Mouse (Mus musculus) kidney, embryonic 15.5 days (tissue): ENCODE measurements around the gene Polr3a. TPM values are rescaled to one million over a fixed set of nuclear protein-coding genes. Genes with fewer than 3 reads are reported as not detected.
A peak's percentile ranks its signal among the peaks of the same experiment; 100 is the strongest.

Experiments
- ATAC-seq: fragments of 200-750 bp; cut with Nextera tagmentation; replicated peaks from 2 replicates; pipeline ENCODE4 v1.8.0; 2017; ENCODE audit warnings: moderate TSS enrichment; ENCODE audit not compliant: low FRiP score
- H3K27ac ChIP-seq: fragments of 300-500 bp; sonication (generic); 2 replicates; pipeline ENCODE4 v1.5.1; 2015; ENCODE audit warnings: mild to moderate bottlenecking, inconsistent platforms
- H3K27me3 ChIP-seq: fragments of 300-500 bp; sonication (generic); 2 replicates; pipeline ENCODE4 v1.6.1; 2015; ENCODE audit warnings: inconsistent platforms
- H3K36me3 ChIP-seq: fragments of 300-500 bp; sonication (generic); 2 replicates; pipeline ENCODE4 v1.6.1; 2015; ENCODE audit warnings: inconsistent platforms
- H3K4me1 ChIP-seq: fragments of 300-500 bp; sonication (generic); 2 replicates; pipeline ENCODE4 v1.6.1; 2015; ENCODE audit warnings: inconsistent platforms
- H3K4me2 ChIP-seq: fragments of 300-500 bp; sonication (generic); 2 replicates; pipeline ENCODE4 v1.6.1; 2015; ENCODE audit warnings: moderate library complexity, mild to moderate bottlenecking, inconsistent platforms
- H3K4me3 ChIP-seq: fragments of 300-500 bp; sonication (generic); replicated peaks from 2 replicates; pipeline ENCODE4 v1.5.1; 2015; ENCODE audit warnings: mild to moderate bottlenecking, inconsistent platforms
- H3K9ac ChIP-seq: fragments of 300-500 bp; sonication (generic); 2 replicates; pipeline ENCODE4 v1.6.1; 2015; ENCODE audit warnings: mild to moderate bottlenecking, inconsistent platforms
- H3K9me3 ChIP-seq: fragments of 300-500 bp; sonication (generic); replicated peaks from 2 replicates; pipeline ENCODE4 v1.6.1; 2016; ENCODE audit warnings: inconsistent platforms
- WGBS: fragments of 180-500 bp; shearing (Covaris S2); methylation state at CpG from one replicate; pipeline ENCODE4 v1.1.7; 2015; ENCODE audit warnings: mixed read lengths; 5-methylcytosine and 5-hydroxymethylcytosine counted together
- polyA plus RNA-seq: library from polyadenylated mRNA; unstranded; fragments of >200 nt; fragmentation: Nextera tagmentation; extraction: Ambion mirVana; gene quantifications from 2 replicates; pipeline ENCODE4 v1.2.1, GENCODE M21; 2015

Polr3a gene
- polyA plus RNA-seq, 1 experiment from 2014 or later = 20.4 TPM

DNA sequence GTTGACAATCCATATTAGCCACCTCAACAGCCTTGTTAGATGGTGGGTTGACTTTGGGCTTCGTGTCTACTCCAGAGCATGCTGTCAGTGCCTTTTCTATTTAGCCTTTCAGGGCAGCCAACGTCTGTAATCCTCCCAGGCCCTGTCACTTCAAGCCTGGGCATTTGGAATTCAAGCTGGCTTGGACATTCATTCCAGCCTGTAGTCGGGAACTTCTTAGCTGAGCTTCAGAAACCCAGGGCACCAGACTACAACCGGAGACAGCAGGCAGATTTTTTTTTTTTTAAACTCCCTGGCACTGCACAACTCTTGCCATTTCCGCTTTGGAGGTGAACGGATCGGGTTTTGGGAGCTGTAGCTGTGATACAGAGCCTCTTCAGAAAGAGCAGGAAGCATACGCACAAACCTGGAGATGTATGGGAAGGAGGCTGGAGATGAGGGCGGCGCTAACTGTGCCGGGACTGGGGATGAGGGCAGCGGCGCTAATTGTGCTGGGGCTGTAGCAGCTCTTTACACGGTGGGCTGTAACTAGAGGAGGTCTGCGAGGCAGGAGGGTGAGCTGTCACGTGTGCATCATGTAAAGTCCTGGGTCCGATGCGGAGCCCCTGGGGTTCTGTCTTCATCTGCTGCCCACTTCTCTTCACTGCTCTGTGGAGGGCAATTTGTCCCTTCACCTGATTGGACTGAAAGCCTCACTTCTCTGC is 21.4 kb upstream of the Polr3a start:
- H3K4me1 ChIP-seq = peaks cover 24% of the 10 kb centered on the region
- ATAC-seq = 0 out of 2 replicates have a peak, but pooled peaks have one; percentile 18
- WGBS = 11% methylated on average over 18 of the region's 18 CpGs
- no peaks in the 10 kb centered on the region for H3K27me3 ChIP-seq
- H3K4me2 ChIP-seq = peak overlapping the region; percentile 44
- H3K9me3 ChIP-seq = no peaks in the 10 kb centered on the region
- no peaks in the 10 kb centered on the region for H3K36me3 ChIP-seq
- peak overlapping the region; percentile 3; the same call in 1 of the 2 replicates for H3K4me3 ChIP-seq
- 0 out of 2 replicates have a peak overlapping the region, but pooled peaks have one; percentile 0 for H3K27ac ChIP-seq
- H3K9ac ChIP-seq = no peak overlapping the region; the same call in 1 of the 2 replicates

DNA sequence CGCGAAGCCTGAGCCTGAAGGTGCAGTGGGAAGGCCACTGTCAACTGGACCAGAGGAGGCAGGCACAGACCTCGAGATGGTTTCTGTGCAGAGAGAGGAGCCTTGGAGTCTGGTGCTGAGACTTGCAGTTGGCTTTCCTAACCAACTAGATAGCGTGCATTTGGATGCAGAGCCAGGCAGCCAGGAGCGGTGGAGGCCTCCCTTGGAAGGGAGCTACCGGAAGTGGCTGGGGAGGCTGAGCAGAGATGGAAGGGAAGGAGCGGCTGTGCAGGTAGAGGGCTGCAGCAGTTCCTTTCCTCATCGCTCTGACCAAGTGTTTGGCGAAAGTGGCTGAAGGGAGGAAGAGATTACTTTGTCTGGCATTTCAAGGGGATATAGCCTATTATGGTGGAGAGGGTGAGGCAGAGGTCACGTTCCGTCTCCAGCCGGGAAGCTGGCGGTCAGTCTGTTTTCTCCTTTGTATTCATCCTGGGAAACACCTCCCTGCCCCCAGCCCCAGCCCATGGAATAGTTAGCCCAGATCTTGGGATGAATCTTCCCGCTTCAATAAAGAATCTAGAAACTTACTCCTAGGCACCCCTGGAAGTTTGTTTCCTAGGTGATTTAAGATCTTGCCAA is 20.7 kb upstream of the Polr3a start:
- H3K4me2 ChIP-seq = peak overlapping the region; percentile 38
- no peak overlapping the region for H3K4me3 ChIP-seq
- H3K9me3 ChIP-seq = no peaks in the 10 kb centered on the region
- H3K27ac ChIP-seq = 0 out of 2 replicates have a peak overlapping the region, but pooled peaks have one; percentile 0
- H3K36me3 ChIP-seq = no peaks in the 10 kb centered on the region
- no peaks in the 10 kb centered on the region for H3K27me3 ChIP-seq
- H3K4me1 ChIP-seq = peaks cover 24% of the 10 kb centered on the region
- H3K9ac ChIP-seq = no peak overlapping the region
- no peak for ATAC-seq
- WGBS = 28% methylated on average over 14 of the region's 14 CpGs

DNA sequence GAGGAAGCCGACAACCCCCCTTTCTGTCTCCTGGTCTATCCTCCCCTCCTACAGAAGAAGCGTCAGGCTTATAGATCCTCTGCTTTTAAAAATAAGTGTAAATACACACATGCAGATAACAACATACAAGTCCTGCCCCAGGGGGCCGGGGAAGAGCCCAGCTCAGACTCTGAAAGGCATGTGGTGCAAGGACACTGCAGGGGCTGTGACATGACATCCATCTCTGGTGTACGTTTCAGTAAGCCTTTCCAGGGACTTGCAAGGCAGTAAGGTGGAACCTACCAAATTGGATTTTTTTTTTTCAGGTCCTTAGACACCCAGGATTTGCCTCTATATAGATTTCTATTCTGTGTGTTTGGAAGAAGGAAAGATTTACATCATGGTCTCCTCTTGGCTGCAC is 14.4 kb upstream of the Polr3a start:
- H3K4me2 ChIP-seq = peak overlapping the region; percentile 45; the same call in 1 of the 2 replicates
- H3K27me3 ChIP-seq = no peaks in the 10 kb centered on the region
- peaks cover 38% of the 10 kb centered on the region for H3K36me3 ChIP-seq
- no peak overlapping the region for H3K4me3 ChIP-seq
- H3K9me3 ChIP-seq = no peaks in the 10 kb centered on the region
- H3K4me1 ChIP-seq = peaks cover 9% of the 10 kb centered on the region
- peak overlapping the region; percentile 38; the same call in 1 of the 2 replicates for H3K9ac ChIP-seq
- no peak for ATAC-seq
- 57% methylated on average over 4 of the region's 4 CpGs for WGBS
- peak overlapping the region; percentile 82 for H3K27ac ChIP-seq

DNA sequence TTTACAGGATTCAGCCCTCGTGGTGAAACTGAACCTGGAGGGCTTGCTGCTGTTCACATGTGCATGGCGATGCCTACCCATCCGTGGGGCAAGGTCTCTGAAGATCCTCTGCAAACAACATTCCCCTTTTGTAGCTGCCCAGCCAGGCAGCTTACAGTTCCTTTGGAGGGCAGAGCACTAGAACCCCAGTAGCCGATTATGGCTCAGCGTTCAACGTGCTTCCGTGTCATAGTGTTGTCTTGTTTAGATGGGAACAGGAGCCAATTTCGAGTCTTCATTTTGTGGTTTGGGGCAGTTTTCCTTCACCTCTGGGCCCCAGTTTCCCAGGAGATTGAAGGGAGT is 14.0 kb upstream of the Polr3a start:
- 9% methylated on average over 8 of the region's 8 CpGs for WGBS
- H3K4me2 ChIP-seq = peak overlapping the region; percentile 45
- no peaks in the 10 kb centered on the region for H3K9me3 ChIP-seq
- peaks cover 43% of the 10 kb centered on the region for H3K36me3 ChIP-seq
- peak overlapping the region; percentile 82 for H3K27ac ChIP-seq
- no peaks in the 10 kb centered on the region for H3K27me3 ChIP-seq
- peak overlapping the region; percentile 15; the same call in 1 of the 2 replicates for H3K4me3 ChIP-seq
- ATAC-seq = no peak
- peak overlapping the region; percentile 38; the same call in 1 of the 2 replicates for H3K9ac ChIP-seq
- H3K4me1 ChIP-seq = peaks cover 9% of the 10 kb centered on the region

DNA sequence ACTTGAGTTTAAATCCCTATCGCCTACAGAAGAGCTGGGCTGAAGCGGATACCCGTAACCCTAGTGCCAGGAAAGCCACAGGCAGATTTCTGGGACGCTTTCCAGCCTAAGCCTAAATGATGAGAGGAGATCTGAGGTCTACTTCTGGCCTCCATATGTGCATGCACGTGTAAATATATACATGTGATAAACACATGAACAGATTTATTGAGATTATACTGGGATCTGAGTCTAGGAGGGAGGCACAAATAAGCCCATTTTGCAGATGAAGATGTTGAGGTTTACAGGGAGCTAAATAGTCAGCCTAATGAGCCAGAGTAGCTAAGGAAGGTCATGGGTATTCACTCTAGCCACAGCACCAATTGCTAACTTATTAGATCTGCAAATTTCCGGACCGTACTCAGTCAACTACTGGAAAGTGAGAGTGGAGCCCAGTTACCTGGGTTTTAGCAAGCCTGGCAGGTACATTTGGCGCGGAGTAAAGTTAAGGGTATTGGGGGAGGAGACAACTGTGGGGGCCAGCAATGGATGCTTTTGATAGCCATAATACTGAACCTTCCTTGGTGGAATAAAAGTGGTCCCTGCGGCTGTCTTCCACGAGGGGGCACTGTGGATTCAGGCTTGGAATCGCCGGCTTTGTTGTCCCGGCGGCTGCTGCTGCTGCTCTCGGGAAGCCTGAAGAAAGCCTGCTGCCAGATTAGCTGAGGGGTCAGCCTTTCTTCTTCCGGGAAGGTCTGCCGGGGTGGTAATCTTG is 13.4 kb upstream of the Polr3a start:
- no peaks in the 10 kb centered on the region for H3K27me3 ChIP-seq
- ATAC-seq = peak; percentile 76
- 20% methylated on average over 18 of the region's 18 CpGs for WGBS
- no peaks in the 10 kb centered on the region for H3K9me3 ChIP-seq
- H3K9ac ChIP-seq = peak overlapping the region; percentile 38; the same call in 1 of the 2 replicates
- peaks cover 48% of the 10 kb centered on the region for H3K36me3 ChIP-seq
- H3K27ac ChIP-seq = peak overlapping the region; percentile 82
- peak overlapping the region; percentile 15; the same call in 1 of the 2 replicates for H3K4me3 ChIP-seq
- peaks cover 9% of the 10 kb centered on the region for H3K4me1 ChIP-seq
- H3K4me2 ChIP-seq = peak overlapping the region; percentile 45

DNA sequence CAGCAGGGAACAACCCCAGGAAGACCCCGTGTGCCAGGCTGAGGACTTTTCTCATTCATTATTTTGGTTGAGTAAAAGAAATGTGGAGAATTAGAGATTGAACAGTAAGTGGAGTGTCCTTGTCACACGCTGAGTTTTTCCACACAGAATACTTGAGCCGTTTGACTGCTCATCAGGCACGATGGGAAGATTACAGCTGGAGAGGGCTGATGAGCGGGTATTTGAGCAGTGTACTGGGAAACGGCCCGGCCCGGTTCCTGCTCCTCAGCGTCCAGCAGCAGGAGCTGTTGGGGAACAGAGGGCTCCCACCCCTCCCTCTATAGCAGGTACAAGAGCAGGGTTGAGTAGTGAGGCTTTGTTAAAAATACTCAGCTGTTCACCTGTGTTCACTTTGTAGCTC is 12.6 kb upstream of the Polr3a start:
- Histone ChIP-seq H3K27ac (peak overlapping the region; percentile 82; the same call in 1 of the 2 replicates), H3K9ac (no peak overlapping the region), H3K36me3 (peaks cover 56% of the 10 kb centered on the region), H3K4me2 (no peak overlapping the region), H3K4me3 (no peak overlapping the region), H3K4me1 (peaks cover 15% of the 10 kb centered on the region), H3K9me3 (no peaks in the 10 kb centered on the region), H3K27me3 (no peaks in the 10 kb centered on the region)
- ATAC-seq = no peak
- 33% methylated on average over 9 of the region's 9 CpGs for WGBS

DNA sequence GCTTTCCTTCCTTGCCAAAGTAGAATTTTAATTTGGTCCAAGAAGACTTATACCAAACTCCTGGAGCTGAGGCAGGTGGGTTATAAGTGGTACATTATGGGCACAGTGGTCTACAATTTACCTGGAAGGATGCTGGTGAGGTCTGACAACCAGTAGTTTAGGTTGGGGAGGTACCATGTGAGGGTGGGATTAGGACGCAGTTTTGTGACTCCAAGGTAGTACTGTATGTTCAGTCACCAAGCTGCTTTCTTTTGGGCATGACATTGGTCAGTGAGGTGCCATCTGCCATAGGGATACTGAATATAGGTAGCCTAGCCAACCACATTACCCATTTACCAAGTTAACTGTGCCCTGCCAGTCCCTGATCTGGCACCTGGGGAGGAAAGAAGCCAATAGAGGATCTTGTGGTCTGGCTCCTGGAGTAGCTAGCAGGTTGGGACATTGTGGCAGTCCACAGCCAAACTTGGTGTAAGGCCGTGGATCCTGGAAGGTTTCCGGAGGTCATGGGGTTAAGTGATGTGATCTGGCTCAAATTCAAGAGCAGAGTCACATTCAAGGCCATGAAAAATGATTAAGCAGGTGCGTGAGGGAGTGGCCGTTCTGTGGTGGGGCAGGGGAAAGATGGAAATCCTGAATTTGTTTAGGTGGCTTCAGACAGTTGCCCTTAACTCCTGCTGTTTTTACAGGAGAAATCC is 11.8 kb upstream of the Polr3a start:
- H3K9me3 ChIP-seq = no peaks in the 10 kb centered on the region
- H3K4me1 ChIP-seq = peaks cover 23% of the 10 kb centered on the region
- H3K4me3 ChIP-seq = no peak overlapping the region
- H3K36me3 ChIP-seq = peaks cover 64% of the 10 kb centered on the region
- 61% methylated on average over 5 of the region's 5 CpGs for WGBS
- no peak overlapping the region for H3K9ac ChIP-seq
- no peaks in the 10 kb centered on the region for H3K27me3 ChIP-seq
- no peak for ATAC-seq
- no peak overlapping the region for H3K4me2 ChIP-seq
- H3K27ac ChIP-seq = 0 out of 2 replicates have a peak overlapping the region, but pooled peaks have one; percentile 13

DNA sequence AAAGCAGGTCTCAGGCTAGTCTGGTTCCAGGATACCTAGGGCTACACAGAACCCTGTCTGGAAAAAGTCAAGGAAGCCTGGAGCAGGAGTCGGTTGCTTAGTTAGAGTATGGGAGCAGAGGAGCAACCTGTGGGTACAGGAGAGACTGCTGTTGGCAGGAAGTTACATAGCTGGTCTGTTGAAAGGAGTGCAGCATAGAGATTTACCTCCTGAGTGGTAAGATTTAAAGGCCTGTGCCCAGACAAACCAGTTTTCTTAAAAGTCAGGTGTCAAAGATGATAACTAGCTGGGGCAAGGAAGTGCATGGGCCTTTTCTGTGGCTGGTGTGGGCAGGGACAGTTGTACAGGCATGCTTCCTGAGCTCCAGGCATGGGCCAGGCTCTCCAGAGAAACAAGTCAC is 10.6 kb upstream of the Polr3a start:
- Histone ChIP-seq H3K27ac (no peak overlapping the region), H3K36me3 (peaks cover 76% of the 10 kb centered on the region), H3K9ac (no peak overlapping the region), H3K4me3 (no peak overlapping the region), H3K27me3 (no peaks in the 10 kb centered on the region), H3K9me3 (no peaks in the 10 kb centered on the region), H3K4me1 (peaks cover 36% of the 10 kb centered on the region), H3K4me2 (no peak overlapping the region)
- no peak for ATAC-seq
- 89% methylated on average over 1 of the region's 1 CpGs for WGBS

DNA sequence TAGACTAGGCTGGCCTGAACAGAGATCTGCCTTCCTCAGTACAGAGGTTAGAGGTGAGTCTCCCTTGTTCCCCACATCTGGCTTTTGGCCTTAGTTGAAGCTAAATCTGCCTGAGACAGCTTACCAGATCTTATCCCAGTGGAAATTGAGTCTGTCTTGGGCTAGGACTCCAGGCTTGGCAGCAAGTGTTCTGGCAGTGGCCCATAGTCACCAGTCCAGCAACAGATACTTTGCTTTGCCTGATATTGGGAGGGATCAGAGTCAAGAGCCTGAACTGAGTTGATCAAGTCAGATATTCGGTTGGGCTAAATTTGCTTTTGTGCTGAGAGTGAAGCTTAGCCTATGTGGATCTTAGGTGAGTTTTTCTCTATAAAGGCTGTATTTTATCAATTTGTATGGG is 9.6 kb upstream of the Polr3a start:
- no peaks in the 10 kb centered on the region for H3K9me3 ChIP-seq
- H3K4me3 ChIP-seq = no peak overlapping the region
- H3K4me1 ChIP-seq = peaks cover 43% of the 10 kb centered on the region
- peaks cover 81% of the 10 kb centered on the region for H3K36me3 ChIP-seq
- H3K27ac ChIP-seq = no peak overlapping the region
- H3K27me3 ChIP-seq = no peaks in the 10 kb centered on the region
- WGBS = 91% methylated on average over 1 of the region's 1 CpGs
- H3K9ac ChIP-seq = no peak overlapping the region
- H3K4me2 ChIP-seq = no peak overlapping the region
- no peak for ATAC-seq

DNA sequence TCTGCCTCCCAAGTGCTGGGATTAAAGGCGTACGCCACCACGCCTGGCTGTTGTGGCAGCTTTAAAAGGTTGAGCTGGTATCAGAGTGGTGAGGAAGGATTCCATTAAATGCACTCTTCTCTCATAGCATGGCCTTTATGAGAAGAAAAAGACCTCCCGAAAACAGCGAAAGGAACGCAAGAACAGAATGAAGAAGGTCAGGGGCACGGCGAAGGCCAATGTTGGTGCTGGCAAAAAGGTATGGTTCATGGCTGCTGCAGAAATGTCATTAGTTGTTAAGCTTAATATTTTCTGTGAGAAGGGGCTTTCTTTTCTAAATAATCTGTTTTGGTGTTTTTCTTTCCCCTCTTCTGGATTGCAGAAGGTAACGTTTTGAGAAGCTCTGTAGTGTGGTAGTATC is 6.4 kb upstream of the Polr3a start:
- Histone ChIP-seq H3K9ac (0 out of 2 replicates have a peak overlapping the region, but pooled peaks have one; percentile 19), H3K27ac (no peak overlapping the region), H3K9me3 (no peaks in the 10 kb centered on the region), H3K4me3 (0 out of 2 replicates have a peak overlapping the region, but pooled peaks have one; percentile 78), H3K27me3 (no peaks in the 10 kb centered on the region), H3K4me2 (peak overlapping the region; percentile 81), H3K36me3 (peaks cover 63% of the 10 kb centered on the region), H3K4me1 (peaks cover 36% of the 10 kb centered on the region)
- ATAC-seq = no peak
- WGBS = 84% methylated on average over 9 of the region's 9 CpGs

DNA sequence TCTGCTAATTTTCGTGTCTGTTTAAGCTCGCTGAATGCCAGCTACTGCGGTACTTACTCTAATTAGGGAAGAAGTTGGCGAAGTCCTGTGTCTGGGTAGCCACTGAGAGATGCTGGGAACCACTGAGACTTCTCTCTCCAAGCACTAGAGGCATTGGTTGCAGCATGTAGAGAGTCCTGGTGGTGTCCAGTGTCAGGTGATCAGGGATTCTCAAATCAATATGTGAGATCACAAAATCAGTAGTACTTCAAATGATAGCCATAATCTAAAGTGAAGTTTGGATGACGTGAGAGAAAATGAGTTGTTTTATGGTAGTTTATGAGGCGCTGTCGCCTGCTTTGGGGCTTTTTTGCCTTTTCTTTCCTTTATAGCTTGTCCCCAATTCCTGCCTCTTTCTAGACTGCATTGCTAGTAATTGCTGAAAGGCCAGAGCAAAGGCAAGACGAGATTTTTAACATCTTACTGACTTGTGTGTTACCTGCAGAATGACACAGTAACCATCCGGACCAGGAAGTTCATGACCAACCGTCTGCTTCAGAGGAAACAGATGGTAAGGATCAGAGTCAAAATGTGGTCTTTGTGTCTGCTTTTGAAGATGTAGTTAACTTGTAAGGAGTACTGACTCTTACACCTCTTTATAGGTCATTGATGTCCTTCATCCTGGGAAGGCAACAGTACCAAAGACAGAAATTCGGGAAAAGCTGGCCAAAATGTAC is 4.6 kb upstream of the Polr3a start:
- Histone ChIP-seq H3K9me3 (no peaks in the 10 kb centered on the region), H3K9ac (peak overlapping the region; percentile 96), H3K27me3 (no peaks in the 10 kb centered on the region), H3K4me2 (peak overlapping the region; percentile 81), H3K4me3 (peak overlapping the region; percentile 78), H3K27ac (peak overlapping the region; percentile 81), H3K4me1 (peaks cover 36% of the 10 kb centered on the region), H3K36me3 (peaks cover 45% of the 10 kb centered on the region)
- WGBS = 3% methylated on average over 11 of the region's 11 CpGs
- no peak for ATAC-seq
